Mouse (Mus musculus) megakaryocyte, embryonic 14.5 days (primary cell): Measurements from ENCODE around the gene AC161166.1.

Experiments
- FLI1 ChIP-seq: IDR thresholded peaks from 2 replicates; pipeline ENCODE4 v1.6.1; 2012; ENCODE audit warnings: low read length, inconsistent platforms, mixed read lengths
- GATA1 ChIP-seq: IDR thresholded peaks from 3 replicates; pipeline ENCODE4 v1.6.1; 2012; ENCODE audit warnings: mixed read lengths, low read length, inconsistent platforms, borderline replicate concordance

- TF ChIP-seq GATA1, result no peak
- no peak for TF ChIP-seq FLI1
These were observed 11.5 kb upstream of the AC161166.1 start for GRCm38 (mm10) chr7:24523723-24524122.
